8 mouse cellular contexts compared by ENCODE assay signal in genomic region chr19:5808955-5809711, GRCm38 (mm10). TPM values are rescaled to one million over a fixed set of nuclear protein-coding genes. Genes with fewer than 3 reads are reported as not detected.
DNase-seq lines count a peak whose midpoint lies in the region; ATAC-seq and TF ChIP-seq lines count a peak whose summit lies in the region.

No protein-coding gene starts in this region.

- H3K27ac ChIP-seq in forebrain, embryonic 12.5 days: peak overlapping the region; percentile 19; the same call in 1 of the 2 replicates
- H3K27ac ChIP-seq in forebrain, embryonic 11.5 days (ENCODE audit: low read depth, low read length): no peak overlapping the region
- H3K27ac ChIP-seq in lung, embryonic 15.5 days: peak overlapping the region; percentile 99
- H3K27ac ChIP-seq in intestine, embryonic 16.5 days (ENCODE audit: low read length): peak overlapping the region; percentile 97
- peak overlapping the region; percentile 70 for H3K27ac ChIP-seq in small intestine, adult 2 months (ENCODE audit: insufficient read depth, low read depth, low read length)

- no peaks in the 10 kb centered on the region for H3K9me3 ChIP-seq in forebrain, embryonic 12.5 days
- no peaks in the 10 kb centered on the region for H3K9me3 ChIP-seq in forebrain, embryonic 11.5 days (ENCODE audit: control insufficient read depth, low read length)
- no peaks in the 10 kb centered on the region for H3K9me3 ChIP-seq in lung, embryonic 15.5 days
- no peaks in the 10 kb centered on the region for H3K9me3 ChIP-seq in intestine, embryonic 16.5 days (ENCODE audit: control insufficient read depth, low read length)

- 68% methylated on average over 14 of the region's 14 CpGs for WGBS in forebrain, embryonic 12.5 days
- 73% methylated on average over 14 of the region's 14 CpGs for WGBS in forebrain, embryonic 11.5 days
- WGBS in lung, embryonic 15.5 days: 52% methylated on average over 14 of the region's 14 CpGs
- WGBS in intestine, embryonic 16.5 days: 56% methylated on average over 14 of the region's 14 CpGs
- 71% methylated on average over 14 of the region's 14 CpGs for WGBS in small intestine, adult 2 months

- no peak overlapping the region for H3K9ac ChIP-seq in forebrain, embryonic 12.5 days
- H3K9ac ChIP-seq in forebrain, embryonic 11.5 days (ENCODE audit: low read length): no peak overlapping the region
- H3K9ac ChIP-seq in lung, embryonic 15.5 days: no peak overlapping the region
- H3K9ac ChIP-seq in intestine, embryonic 16.5 days (ENCODE audit: low read depth, low read length): peak overlapping the region; percentile 49; the same call in 1 of the 2 replicates

- H3K27me3 ChIP-seq in forebrain, embryonic 12.5 days: no peaks in the 10 kb centered on the region
- H3K27me3 ChIP-seq in forebrain, embryonic 11.5 days (ENCODE audit: control insufficient read depth, insufficient read depth, low read length): no peaks in the 10 kb centered on the region
- no peaks in the 10 kb centered on the region for H3K27me3 ChIP-seq in lung, embryonic 15.5 days
- no peaks in the 10 kb centered on the region for H3K27me3 ChIP-seq in intestine, embryonic 16.5 days (replicated peaks; ENCODE audit: control insufficient read depth, insufficient read depth, low read length)
- no peaks in the 10 kb centered on the region for H3K27me3 ChIP-seq in small intestine, adult 2 months (ENCODE audit: control insufficient read depth, insufficient read depth, low read length)

- DNase-seq in forebrain, embryonic 11.5 days (ENCODE audit: low spot score): no peak
- DNase-seq in lung, postnatal 36 days: no peak
- no peak for DNase-seq in layer of hippocampus, adult 11-12 months (ENCODE audit: low spot score)
- DNase-seq in cerebellum, adult 11-12 months: no peak

- TF ChIP-seq CTCF in small intestine, adult 2 months (IDR thresholded peaks at IDR 0.05; ENCODE audit: extremely low read depth, insufficient read length, insufficient replicate concordance, low read depth, low read length): no peak

- H3K36me3 ChIP-seq in forebrain, embryonic 12.5 days (replicated peaks): no peaks in the 10 kb centered on the region
- H3K36me3 ChIP-seq in forebrain, embryonic 11.5 days (ENCODE audit: control insufficient read depth, insufficient read depth, low read length): no peaks in the 10 kb centered on the region
- no peaks in the 10 kb centered on the region for H3K36me3 ChIP-seq in lung, embryonic 15.5 days
- no peaks in the 10 kb centered on the region for H3K36me3 ChIP-seq in intestine, embryonic 16.5 days (ENCODE audit: control insufficient read depth, insufficient read depth, low read length)
- no peaks in the 10 kb centered on the region for H3K36me3 ChIP-seq in small intestine, adult 2 months (ENCODE audit: control insufficient read depth, insufficient read depth, low read length)

- no peak for TF ChIP-seq POLR2A in small intestine, adult 2 months (IDR thresholded peaks at IDR 0.05; ENCODE audit: low read depth, low read length)

- H3K4me1 ChIP-seq in forebrain, embryonic 12.5 days: peaks cover 67% of the 10 kb centered on the region
- peaks cover 34% of the 10 kb centered on the region for H3K4me1 ChIP-seq in forebrain, embryonic 11.5 days (replicated peaks; ENCODE audit: control insufficient read depth, insufficient read depth, low read length)
- H3K4me1 ChIP-seq in lung, embryonic 15.5 days: peaks cover 85% of the 10 kb centered on the region
- peaks cover 75% of the 10 kb centered on the region for H3K4me1 ChIP-seq in intestine, embryonic 16.5 days (ENCODE audit: control insufficient read depth, insufficient read depth, low read length)
- H3K4me1 ChIP-seq in small intestine, adult 2 months (ENCODE audit: control insufficient read depth, insufficient read depth, insufficient read length, low read length): peaks cover 36% of the 10 kb centered on the region

- no peak for ATAC-seq in forebrain, embryonic 12.5 days (ENCODE audit: low FRiP score)
- ATAC-seq in forebrain, embryonic 11.5 days (replicated peaks; ENCODE audit: low FRiP score): no peak
- ATAC-seq in lung, embryonic 15.5 days (ENCODE audit: borderline replicate concordance, extremely low read depth, low FRiP score, low TSS enrichment): no peak
- ATAC-seq in intestine, embryonic 16.5 days: no peak

- no peak overlapping the region for H3K4me3 ChIP-seq in forebrain, embryonic 12.5 days (replicated peaks)
- no peak overlapping the region for H3K4me3 ChIP-seq in forebrain, embryonic 11.5 days (ENCODE audit: low read depth, low read length)
- no peak overlapping the region for H3K4me3 ChIP-seq in lung, embryonic 15.5 days
- H3K4me3 ChIP-seq in intestine, embryonic 16.5 days (ENCODE audit: low read length): no peak overlapping the region
- no peak overlapping the region for H3K4me3 ChIP-seq in small intestine, adult 2 months (ENCODE audit: low read depth, low read length)

- H3K4me2 ChIP-seq in forebrain, embryonic 12.5 days: no peak overlapping the region
- H3K4me2 ChIP-seq in forebrain, embryonic 11.5 days (ENCODE audit: low read depth, low read length, severe bottlenecking): no peak overlapping the region
- no peak overlapping the region for H3K4me2 ChIP-seq in lung, embryonic 15.5 days
- peak overlapping the region; percentile 26; the same call in 1 of the 2 replicates for H3K4me2 ChIP-seq in intestine, embryonic 16.5 days (ENCODE audit: low read depth, low read length)

RNA-seq across cellular contexts. Expression of gene Scyl1, which starts 37.9 kb away (rescaled TPM):
- polyA plus RNA-seq in forebrain, embryonic 12.5 days (2016; fragmentation: Nextera tagmentation; extraction: Ambion mirVana): 63.4 and 65.3 TPM in 2 replicates
- polyA plus RNA-seq in forebrain, embryonic 11.5 days (2014; fragmentation: Nextera tagmentation; extraction: Ambion mirVana): 65.2 and 66.3 TPM in 2 replicates
- 76.1 and 83.6 TPM in 2 replicates for polyA plus RNA-seq in lung, embryonic 15.5 days (2015; fragmentation: Nextera tagmentation; extraction: Ambion mirVana)
- polyA plus RNA-seq in intestine, embryonic 16.5 days (2015; fragmentation: Nextera tagmentation; extraction: Ambion mirVana): 58.9 and 64.3 TPM in 2 replicates
- polyA plus RNA-seq in small intestine, adult 2 months (2012; rRNA removed): 37.1 and 52.5 TPM in 2 replicates
